Mouse (Mus musculus): ENCODE data around the gene Pgrmc1.

GRCm38 (mm10) chrX:36590266-36590665 is 7.7 kb upstream of the Pgrmc1 start:
- TF ChIP-seq CTCF (IDR thresholded peaks at IDR 0.05; ENCODE audit: borderline replicate concordance, insufficient read depth, low read length) (no peak), POLR2A (IDR thresholded peaks at IDR 0.05; ENCODE audit: low read depth, low read length) (no peak)
